Mouse (Mus musculus): ENCODE data around the gene Tex30. TPM values are rescaled to one million over a fixed set of nuclear protein-coding genes. Genes with fewer than 3 reads are reported as not detected.

The Tex30 gene
- total RNA-seq, 4 experiments from 2014 or later = 6.2 to 10.1 (median 6.9) TPM

DNA sequence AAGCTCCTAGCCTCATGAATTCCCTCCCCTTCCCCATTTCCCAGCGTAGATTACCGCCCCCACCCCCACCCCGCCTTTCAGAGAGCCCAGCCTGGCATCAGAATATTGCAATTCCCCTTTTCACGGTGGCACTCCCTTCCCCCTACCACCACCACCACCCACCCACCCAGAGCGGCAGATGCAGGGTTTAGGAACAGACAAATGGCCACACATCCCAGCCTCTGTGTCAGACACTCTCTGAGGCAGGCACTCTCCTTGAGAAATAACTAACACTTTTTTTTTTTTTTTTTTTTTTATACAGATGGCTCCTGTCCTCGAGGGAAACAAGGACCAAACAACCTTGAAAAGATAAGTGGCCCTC is 59.7 kb downstream of the Tex30 start:
- DNase-seq (ENCODE audit: low spot score) = no peak

DNA sequence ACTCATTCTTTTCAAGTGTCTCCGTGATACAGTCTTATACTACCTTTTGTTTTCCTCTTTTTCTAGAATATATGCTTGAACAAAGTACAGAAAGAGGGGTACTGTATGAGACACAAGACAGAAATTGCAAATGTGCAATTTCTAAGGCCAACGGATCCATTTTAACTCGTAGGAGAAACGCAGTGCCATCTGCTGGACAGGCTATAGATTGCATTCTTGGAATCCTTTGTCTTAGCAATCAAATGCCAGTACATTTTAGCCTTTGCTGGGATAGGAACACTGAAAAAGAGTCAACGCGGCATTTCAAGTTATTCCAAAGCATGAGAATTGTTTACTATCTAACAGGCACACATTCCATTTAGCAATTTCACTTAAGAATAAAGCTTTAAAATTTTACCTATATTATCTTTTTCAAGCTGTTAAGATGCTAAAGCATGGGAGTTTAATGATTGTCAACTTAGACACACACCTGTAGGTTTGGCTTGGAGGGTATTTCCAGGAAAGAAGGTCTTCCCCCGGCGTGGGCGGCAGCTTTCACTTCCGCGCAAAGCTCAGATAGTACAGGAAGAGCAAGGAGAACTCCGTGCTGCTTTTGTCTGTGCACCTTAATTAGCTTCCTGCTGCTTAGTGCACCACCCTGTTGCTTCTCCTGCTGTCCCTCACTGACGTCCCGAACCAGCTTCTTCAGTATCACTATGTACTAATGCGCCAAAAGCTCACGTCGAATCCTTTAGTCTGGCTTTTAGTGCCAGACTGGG is 60.3 kb downstream of the Tex30 start:
- peak; percentile 38 for DNase-seq (ENCODE audit: low spot score)

Other genes starting within 250 kb of the Tex30 start
- gene Tpp2, start 168.8 kb downstream of the Tex30 start, total RNA-seq (2022) = 10 to 100 TPM; 35.5 to 42.4 (median 41.3) TPM
- not detected for gene Mettl21c, start 82.4 kb downstream of the Tex30 start, total RNA-seq (2022)
- gene Gm8251, start 40.5 kb downstream of the Tex30 start, total RNA-seq (2022) = not detected
- 10 to 100 TPM; 12.6 to 14.8 (median 13.9) TPM for gene Kdelc1, start 16.4 kb upstream of the Tex30 start, total RNA-seq (2022)
- gene Bivm, start 16.5 kb upstream of the Tex30 start, total RNA-seq (2022) = 10 to 100 TPM in 2 of 4 experiments, 1 to 10 TPM in 2; 8.3 to 12.4 (median 9.6) TPM
- 10 to 100 TPM; 13.1 to 18.8 (median 16.6) TPM for gene Ercc5, start 45.3 kb upstream of the Tex30 start, total RNA-seq (2022)
- not detected for gene Mettl21e, start 116.5 kb upstream of the Tex30 start, total RNA-seq (2022)